Mouse (Mus musculus): ENCODE data around the gene Net1.

GRCm38 (mm10) chr13:3917571-3918311 is at the start of gene Net1, which contains the start of gene Tubal3:
- TF ChIP-seq CTCF (IDR thresholded peaks at IDR 0.05; ENCODE audit: low read depth), result no peak
- no peak for TF ChIP-seq EP300 (IDR thresholded peaks at IDR 0.05; ENCODE audit: low read depth)

Measured in liver, postnatal 0 days (tissue).